Comparison of ENCODE assay signal across 8 mouse cellular contexts in genomic region chr5:125139669-125140068, GRCm38 (mm10). TPM values are rescaled to one million over a fixed set of nuclear protein-coding genes. Genes with fewer than 3 reads are reported as not detected.
DNase-seq lines count a peak whose midpoint lies in the region; ATAC-seq and TF ChIP-seq lines count a peak whose summit lies in the region.

No protein-coding gene starts in this region.

- no peaks in the 10 kb centered on the region for H3K27me3 ChIP-seq in heart, embryonic 12.5 days (replicated peaks)
- H3K27me3 ChIP-seq in hindbrain, embryonic 11.5 days (ENCODE audit: control insufficient read depth, insufficient read depth, low read length), result no peaks in the 10 kb centered on the region
- H3K27me3 ChIP-seq in midbrain, embryonic 11.5 days (ENCODE audit: control insufficient read depth, insufficient read depth, low read length), result no peaks in the 10 kb centered on the region

- no peak for DNase-seq in heart, postnatal 4 days
- no peak for DNase-seq in hindbrain, embryonic 11.5 days (ENCODE audit: low spot score)
- no peak for DNase-seq in midbrain, embryonic 11.5 days (ENCODE audit: low spot score, missing footprints)
- DNase-seq in thymus, postnatal 14 days, result no peak
- DNase-seq in thymus, postnatal 25 days, result no peak
- DNase-seq in left cerebral cortex, postnatal 36 days (ENCODE audit: low spot score in 2 of 2), result no peak

- H3K9me3 ChIP-seq in heart, embryonic 12.5 days (replicated peaks), result no peaks in the 10 kb centered on the region
- no peaks in the 10 kb centered on the region for H3K9me3 ChIP-seq in hindbrain, embryonic 11.5 days (ENCODE audit: control insufficient read depth, low read length)
- no peaks in the 10 kb centered on the region for H3K9me3 ChIP-seq in midbrain, embryonic 11.5 days (ENCODE audit: control insufficient read depth, low read length)

- H3K9ac ChIP-seq in heart, embryonic 12.5 days, result peak overlapping the region; percentile 76
- no peak overlapping the region for H3K9ac ChIP-seq in hindbrain, embryonic 11.5 days (ENCODE audit: low read depth, low read length)
- H3K9ac ChIP-seq in midbrain, embryonic 11.5 days (ENCODE audit: low read length), result peak overlapping the region; percentile 62; the same call in 1 of the 2 replicates

- TF ChIP-seq CTCF in bone marrow macrophage, adult 2 months (IDR thresholded peaks at IDR 0.05; ENCODE audit: low read depth, low read length), result no peak

- WGBS in heart, embryonic 12.5 days, result 84% methylated on average over 5 of the region's 5 CpGs
- 93% methylated on average over 5 of the region's 5 CpGs for WGBS in hindbrain, embryonic 11.5 days
- WGBS in midbrain, embryonic 11.5 days, result 88% methylated on average over 5 of the region's 5 CpGs

- H3K27ac ChIP-seq in heart, embryonic 12.5 days (ENCODE audit: poor library complexity, severe bottlenecking), result peak overlapping the region; percentile 99
- no peak overlapping the region for H3K27ac ChIP-seq in bone marrow macrophage, adult 2 months (ENCODE audit: insufficient read depth, low read depth, low read length)
- H3K27ac ChIP-seq in hindbrain, embryonic 11.5 days (ENCODE audit: low read depth, low read length), result 0 out of 2 replicates have a peak overlapping the region, but pooled peaks have one; percentile 18
- H3K27ac ChIP-seq in midbrain, embryonic 11.5 days (ENCODE audit: low read depth, low read length), result peak overlapping the region; percentile 98

- peak overlapping the region; percentile 87 for H3K4me2 ChIP-seq in heart, embryonic 12.5 days
- H3K4me2 ChIP-seq in hindbrain, embryonic 11.5 days (replicated peaks; ENCODE audit: low read depth, low read length), result no peak overlapping the region
- H3K4me2 ChIP-seq in midbrain, embryonic 11.5 days, result peak overlapping the region; percentile 37; the same call in 1 of the 2 replicates

- no peak for ATAC-seq in heart, embryonic 12.5 days (ENCODE audit: insufficient number of reproducible peaks, low FRiP score)
- no peak for ATAC-seq in hindbrain, embryonic 11.5 days (ENCODE audit: low FRiP score)
- ATAC-seq in midbrain, embryonic 11.5 days (ENCODE audit: low FRiP score), result no peak

- intact Hi-C loops in left cerebral cortex, postnatal 36 days (cut with DNase I), result loop anchor here (2.0 kb wide), 1 partner anchor 39 kb away; the partner anchor contains the start of gene Ncor2

- TF ChIP-seq POLR2A in bone marrow macrophage, adult 2 months (IDR thresholded peaks at IDR 0.05; ENCODE audit: borderline replicate concordance, low read depth, low read length), result no peak

- H3K4me1 ChIP-seq in heart, embryonic 12.5 days (replicated peaks), result peaks cover 88% of the 10 kb centered on the region
- H3K4me1 ChIP-seq in bone marrow macrophage, adult 2 months (ENCODE audit: control insufficient read depth, insufficient read depth, low read length), result peaks cover 78% of the 10 kb centered on the region
- peaks cover 51% of the 10 kb centered on the region for H3K4me1 ChIP-seq in hindbrain, embryonic 11.5 days (replicated peaks; ENCODE audit: control insufficient read depth, insufficient read depth, low read length)
- H3K4me1 ChIP-seq in midbrain, embryonic 11.5 days (ENCODE audit: control insufficient read depth, insufficient read depth, low read length), result peaks cover 59% of the 10 kb centered on the region

- H3K36me3 ChIP-seq in heart, embryonic 12.5 days, result no peaks in the 10 kb centered on the region
- H3K36me3 ChIP-seq in hindbrain, embryonic 11.5 days (ENCODE audit: control insufficient read depth, insufficient read depth, low read length), result no peaks in the 10 kb centered on the region
- no peaks in the 10 kb centered on the region for H3K36me3 ChIP-seq in midbrain, embryonic 11.5 days (ENCODE audit: control insufficient read depth, insufficient read depth, low read length)

- H3K4me3 ChIP-seq in heart, embryonic 12.5 days, result peak overlapping the region; percentile 47
- H3K4me3 ChIP-seq in bone marrow macrophage, adult 2 months (ENCODE audit: insufficient read depth, low read length), result peak overlapping the region; percentile 57
- no peak overlapping the region for H3K4me3 ChIP-seq in hindbrain, embryonic 11.5 days (ENCODE audit: low read depth, low read length)
- no peak overlapping the region for H3K4me3 ChIP-seq in midbrain, embryonic 11.5 days (ENCODE audit: low read depth, low read length)

RNA-seq across cellular contexts. Expression of gene Ncor2, which starts 39.4 kb away (rescaled TPM):
- 17.0 and 18.6 TPM in 2 replicates for polyA plus RNA-seq in heart, embryonic 12.5 days (2016; fragmentation: Nextera tagmentation; extraction: Ambion mirVana)
- 100 to 1,000 TPM; 104 to 112 TPM for total RNA-seq in heart, postnatal 4 days (2021)
- 61.5 and 71.5 TPM in 2 replicates for polyA plus RNA-seq in bone marrow macrophage, adult 2 months (2012; ENCODE audit: insufficient read depth, insufficient read length, missing spikeins)
- 14.5 and 21.2 TPM in 2 replicates for polyA plus RNA-seq in hindbrain, embryonic 11.5 days (2014; fragmentation: Nextera tagmentation; extraction: Ambion mirVana)
- 13.4 and 14.7 TPM in 2 replicates for polyA plus RNA-seq in midbrain, embryonic 11.5 days (2014; fragmentation: Nextera tagmentation; extraction: Ambion mirVana)
- 100 to 1,000 TPM; 167 to 240 TPM for total RNA-seq in left cerebral cortex, postnatal 36 days (2021)

Comparison
In these comparisons a context has a peak if more than half of its experiments do, and no peak if none do; other contexts are left out.
1. H3K4me3 ChIP-seq: peak in heart, embryonic 12.5 days (single experiment) and bone marrow macrophage, adult 2 months (single experiment); none in hindbrain, embryonic 11.5 days (single experiment) and midbrain, embryonic 11.5 days (single experiment).